Mouse (Mus musculus) erythroid progenitor cell, adult 5-6 weeks (primary cell): ENCODE measurements around the gene Pigg. TPM values are rescaled to one million over a fixed set of nuclear protein-coding genes. Genes with fewer than 3 reads are reported as not detected.

Source experiments
- ATAC-seq: replicated peaks from 2 replicates; pipeline ENCODE4 v1.8.0; 2016; ENCODE audit warnings: moderate number of reproducible peaks, mild to moderate bottlenecking, moderate TSS enrichment, inconsistent platforms; ENCODE audit not compliant: poor library complexity, low FRiP score, severe bottlenecking
- total RNA-seq, 2 experiments: library from RNA; stranded (forward) in 1 of 2; stranded (reverse) in 1 of 2; fragments of 150-400 nt in 1 of 2; fragments of 186-747, 209-891 nt in 1 of 2; gene quantifications; 2 replicates each; pipeline versions ENCODE4 v1.2.3 to v1.2.4; 2015 to 2017; ENCODE audit warnings: low replicate concordance in 2 of 2

Gene Pigg
- total RNA-seq, 2 experiments from 2014 or later = 2.5 to 4.5 TPM

GRCm38 (mm10) chr5:108349511-108350148, 37.2 kb downstream of the Pigg start:
- ATAC-seq = no peak

DNA sequence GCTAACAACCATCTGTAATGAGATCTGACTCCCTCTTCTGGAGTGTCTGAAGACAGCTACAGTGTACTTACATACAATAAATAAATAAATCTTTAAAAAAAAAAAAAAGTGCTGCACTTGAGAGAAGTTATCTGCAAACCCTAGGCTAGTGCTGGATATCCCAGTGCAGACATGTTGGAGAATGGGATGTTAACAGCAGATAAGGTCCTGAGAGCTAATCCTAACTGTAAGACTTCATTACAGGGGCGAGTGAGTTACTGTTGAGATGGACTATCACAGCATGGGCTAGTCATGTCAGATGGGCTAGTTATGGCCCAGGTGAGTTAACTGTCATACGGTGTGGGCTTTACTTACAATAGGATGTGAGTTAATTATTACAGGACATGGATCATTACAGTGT, 41.6 kb downstream of the Pigg start:
- no peak for ATAC-seq

GRCm38 (mm10) chr5:108357862-108358261, 45.5 kb downstream of the Pigg start:
- no peak for ATAC-seq

GRCm38 (mm10) chr5:108359491-108359890, 47.1 kb downstream of the Pigg start:
- no peak for ATAC-seq

- ATAC-seq = no peak
These were observed 47.8 kb downstream of the Pigg start for GRCm38 (mm10) chr5:108360211-108360610.

- ATAC-seq = no peak
These were observed 49.9 kb downstream of the Pigg start for GRCm38 (mm10) chr5:108362330-108362729.

DNA sequence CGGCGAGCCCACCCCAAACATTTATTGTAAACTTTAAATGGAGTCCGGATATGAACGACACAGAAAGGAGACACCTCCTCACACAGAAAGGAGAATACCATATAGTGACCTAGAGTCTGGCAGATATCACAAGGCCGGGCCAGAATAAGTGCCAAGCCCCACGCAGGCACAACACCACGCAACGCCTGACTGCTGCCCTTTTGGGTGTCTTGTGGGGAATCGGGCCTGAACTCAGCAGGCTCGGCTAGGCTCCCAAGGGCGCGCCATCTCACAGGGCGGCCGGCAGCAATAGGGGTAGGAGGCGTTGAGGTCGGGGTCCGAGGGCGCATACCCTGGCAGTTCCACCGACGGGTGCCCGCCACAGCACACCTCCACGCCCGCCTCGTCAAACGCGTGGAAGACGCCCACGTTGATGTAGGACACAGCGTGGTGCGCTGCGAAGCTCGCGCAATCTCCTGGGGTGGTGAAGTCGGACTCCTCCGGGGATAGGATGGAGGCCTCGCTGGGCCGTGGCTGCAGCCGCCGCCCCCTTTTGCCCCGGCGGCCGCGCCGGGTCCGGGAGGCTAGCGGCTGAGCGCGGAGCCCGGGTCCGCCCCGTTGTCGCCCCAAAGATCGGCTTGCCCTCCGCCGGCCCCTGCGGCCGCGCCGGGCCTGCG, 54.0 kb downstream of the Pigg start:
- no peak for ATAC-seq

- no peak for ATAC-seq
These were observed 54.8 kb downstream of the Pigg start for GRCm38 (mm10) chr5:108366984-108367841.

- no peak for ATAC-seq
These were observed 55.5 kb downstream of the Pigg start, which contains the start of gene Gm42517 for GRCm38 (mm10) chr5:108367871-108368332. Gm42517 (minus strand) TSS chr5:108367922.

- no peak for ATAC-seq
These were observed 56.0 kb downstream of the Pigg start for GRCm38 (mm10) chr5:108368446-108368845.

- ATAC-seq = no peak
These were observed 56.6 kb downstream of the Pigg start for GRCm38 (mm10) chr5:108368851-108369621.

DNA sequence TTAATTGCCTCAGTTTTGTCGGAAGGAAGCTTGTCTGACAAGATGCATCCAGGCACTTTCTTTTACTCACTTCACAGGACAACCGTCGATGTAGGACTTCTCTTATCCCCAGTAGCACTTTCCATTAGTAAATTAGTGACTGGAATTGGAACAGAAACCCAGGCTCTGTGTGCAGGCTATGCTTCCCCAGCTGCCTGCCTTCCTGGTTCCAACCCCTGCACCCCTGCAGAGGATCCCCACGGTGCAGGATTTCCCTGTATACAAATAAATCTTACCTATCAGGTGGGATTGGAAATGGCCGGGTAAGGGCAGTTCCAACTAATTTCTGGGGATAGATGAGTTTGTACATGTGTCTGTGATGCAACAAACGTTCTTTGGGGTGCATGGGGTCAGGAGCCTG, 57.6 kb downstream of the Pigg start:
- ATAC-seq = no peak

- ATAC-seq = no peak
These were observed 61.7 kb downstream of the Pigg start for GRCm38 (mm10) chr5:108374079-108374478.

- ATAC-seq = no peak
These were observed 63.6 kb downstream of the Pigg start for GRCm38 (mm10) chr5:108376059-108376458.

GRCm38 (mm10) chr5:108378346-108378745, 65.9 kb downstream of the Pigg start:
- ATAC-seq = no peak

- no peak for ATAC-seq
These were observed 73.2 kb downstream of the Pigg start for GRCm38 (mm10) chr5:108385632-108386031.

DNA sequence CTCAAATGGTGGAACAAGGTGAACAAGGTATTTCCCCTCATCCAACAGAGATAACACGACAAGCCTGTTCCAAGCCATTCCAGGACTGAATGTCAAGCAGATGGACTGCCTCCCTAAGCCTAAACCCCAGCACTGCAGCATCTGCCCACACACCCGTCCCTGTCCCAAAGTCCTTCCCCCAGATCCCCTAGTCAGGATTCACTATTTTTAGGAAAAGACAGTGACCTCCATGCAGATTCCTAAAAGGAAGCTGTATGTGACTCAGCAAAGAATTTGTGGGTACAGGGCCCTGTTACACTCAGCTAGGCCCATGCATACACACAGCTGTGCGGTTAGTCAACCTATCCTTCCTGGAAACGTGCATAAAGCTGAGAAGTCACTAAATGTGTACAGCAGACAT, 74.0 kb downstream of the Pigg start:
- no peak for ATAC-seq

GRCm38 (mm10) chr5:108388201-108388600, 75.8 kb downstream of the Pigg start, which contains the start of gene Pde6b:
Pde6b (plus strand) TSS chr5:108388391.
- no peak for ATAC-seq

GRCm38 (mm10) chr5:108389744-108390143, 77.3 kb downstream of the Pigg start:
- ATAC-seq = no peak
